Mouse (Mus musculus) testis, adult 2 months (tissue): ENCODE measurements at regions not wholly inside any gene's neighbourhood (a gene's known extent, or its start where the extent isn't known, plus 50 kb on each side); places are given as distances from the start of the nearest gene placed in this dataset.
A peak's percentile ranks its signal among the peaks of the same experiment; 100 is the strongest.

Experiments used
- H3K27ac ChIP-seq: fragments of 200-500 bp; 2 replicates; pipeline ENCODE4 v1.5.1; 2012; ENCODE audit warnings: low read depth, low read length; ENCODE audit not compliant: control insufficient read depth, insufficient read depth
- H3K27me3 ChIP-seq: fragments of 200-500 bp; 2 replicates; pipeline ENCODE4 v1.6.1; 2012; ENCODE audit warnings: mild to moderate bottlenecking, low read length, moderate library complexity; ENCODE audit not compliant: control insufficient read depth, insufficient read depth
- H3K36me3 ChIP-seq: fragments of 200-500 bp; 2 replicates; pipeline ENCODE4 v1.6.1; 2012; ENCODE audit warnings: mild to moderate bottlenecking, low read length; ENCODE audit not compliant: control insufficient read depth, insufficient read depth
- H3K4me1 ChIP-seq: fragments of 200-500 bp; 2 replicates; pipeline ENCODE4 v1.6.1; 2012; ENCODE audit warnings: low read length; ENCODE audit not compliant: control insufficient read depth, insufficient read depth
- H3K4me3 ChIP-seq: fragments of 200-500 bp; 2 replicates; pipeline ENCODE4 v1.5.1; 2012; ENCODE audit warnings: low read depth, mild to moderate bottlenecking, low read length, moderate library complexity, mixed read lengths; ENCODE audit not compliant: control insufficient read depth
- CTCF ChIP-seq: fragments of 200-500 bp; IDR thresholded peaks from 2 replicates; pipeline ENCODE4 v1.5.1; 2012; ENCODE audit warnings: low read depth, mild to moderate bottlenecking, inconsistent platforms, low read length, moderate library complexity; ENCODE audit not compliant: control insufficient read depth, insufficient read depth, insufficient replicate concordance
- POLR2A ChIP-seq: fragments of 200-500 bp; IDR thresholded peaks from 2 replicates; pipeline ENCODE4 v1.6.1; 2012; ENCODE audit warnings: low read depth, mild to moderate bottlenecking, inconsistent platforms, low read length, moderate library complexity; ENCODE audit not compliant: control insufficient read depth

GRCm38 (mm10) chr7:61769826-61770225, 576.5 kb upstream of the Ndn start:
- H3K27ac ChIP-seq = no peak overlapping the region
- H3K4me3 ChIP-seq = no peak overlapping the region
- H3K27me3 ChIP-seq = no peaks in the 10 kb centered on the region
- no peaks in the 10 kb centered on the region for H3K36me3 ChIP-seq
- TF ChIP-seq POLR2A (no peak), CTCF (no peak)
- no peaks in the 10 kb centered on the region for H3K4me1 ChIP-seq

GRCm38 (mm10) chr7:61790113-61790796, 556.1 kb upstream of the Ndn start:
- H3K27me3 ChIP-seq = no peaks in the 10 kb centered on the region
- TF ChIP-seq POLR2A (no peak), CTCF (no peak)
- no peaks in the 10 kb centered on the region for H3K4me1 ChIP-seq
- peak overlapping the region; percentile 45; the same call in 1 of the 2 replicates for H3K4me3 ChIP-seq
- H3K27ac ChIP-seq = no peak overlapping the region
- H3K36me3 ChIP-seq = no peaks in the 10 kb centered on the region

DNA sequence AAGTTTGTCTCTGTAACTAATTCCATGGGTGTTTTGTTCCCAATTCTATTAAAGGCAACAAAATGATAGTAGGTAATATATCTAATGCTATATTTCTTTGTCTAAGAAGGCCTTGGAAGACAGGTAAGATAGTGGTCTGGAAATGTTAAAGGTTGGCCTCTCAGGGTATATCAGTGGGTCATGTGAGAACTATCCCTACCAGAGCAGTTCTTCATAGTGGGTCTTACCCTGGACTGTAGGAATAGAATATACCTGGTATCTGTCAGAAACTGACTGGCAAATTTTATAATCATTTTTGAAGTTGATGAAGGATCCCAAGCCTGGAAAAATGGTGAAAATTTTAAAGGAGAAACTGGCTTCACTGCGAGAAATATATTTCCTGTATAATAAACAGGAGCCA, 509.5 kb upstream of the Ndn start:
- no peaks in the 10 kb centered on the region for H3K36me3 ChIP-seq
- TF ChIP-seq CTCF = no peak
- no peak for TF ChIP-seq POLR2A
- H3K27me3 ChIP-seq = no peaks in the 10 kb centered on the region
- no peak overlapping the region for H3K4me3 ChIP-seq
- no peak overlapping the region for H3K27ac ChIP-seq
- no peaks in the 10 kb centered on the region for H3K4me1 ChIP-seq

DNA sequence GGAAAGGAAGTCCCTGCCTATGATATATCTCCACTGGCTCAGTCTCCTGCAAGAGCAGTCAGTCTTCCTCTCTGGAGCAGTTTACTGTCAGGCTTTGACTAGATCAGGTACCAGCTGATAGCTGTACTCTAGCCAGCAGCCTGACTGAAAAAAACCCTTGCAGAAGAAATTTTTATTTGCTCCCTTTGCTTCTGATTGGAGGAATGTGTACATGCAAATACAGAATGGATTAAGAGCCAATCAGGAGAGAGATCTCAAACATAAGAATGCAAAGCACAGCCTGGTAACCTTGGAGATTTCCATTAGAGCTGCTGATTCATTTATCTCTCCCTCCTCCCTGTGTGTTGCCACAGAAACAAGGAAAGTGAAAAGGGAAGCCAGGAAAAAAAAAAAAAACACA, 509.1 kb upstream of the Ndn start:
- no peak overlapping the region for H3K27ac ChIP-seq
- H3K4me3 ChIP-seq = no peak overlapping the region
- no peak for TF ChIP-seq CTCF
- TF ChIP-seq POLR2A = no peak
- H3K27me3 ChIP-seq = no peaks in the 10 kb centered on the region
- no peaks in the 10 kb centered on the region for H3K36me3 ChIP-seq
- H3K4me1 ChIP-seq = no peaks in the 10 kb centered on the region

DNA sequence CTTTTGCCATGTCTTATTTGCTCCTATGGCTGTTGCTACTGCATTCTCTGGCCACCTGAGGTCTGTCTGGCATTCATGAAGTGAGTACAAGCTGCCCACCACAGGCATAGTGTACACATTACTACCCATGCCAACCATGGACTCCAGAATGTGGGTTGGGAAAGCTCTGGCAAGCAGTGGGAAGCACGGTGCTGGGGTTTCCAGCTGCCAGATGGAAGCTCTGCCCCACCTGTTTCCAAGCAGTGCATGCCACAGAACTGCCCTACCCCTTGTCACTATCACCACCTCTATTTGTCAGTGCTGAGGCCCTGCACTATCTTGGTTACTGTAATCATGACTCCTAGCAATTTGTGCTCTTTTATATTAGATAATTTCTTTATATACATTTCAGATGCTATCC, 494.4 kb upstream of the Ndn start:
- no peaks in the 10 kb centered on the region for H3K4me1 ChIP-seq
- TF ChIP-seq POLR2A (no peak), CTCF (no peak)

DNA sequence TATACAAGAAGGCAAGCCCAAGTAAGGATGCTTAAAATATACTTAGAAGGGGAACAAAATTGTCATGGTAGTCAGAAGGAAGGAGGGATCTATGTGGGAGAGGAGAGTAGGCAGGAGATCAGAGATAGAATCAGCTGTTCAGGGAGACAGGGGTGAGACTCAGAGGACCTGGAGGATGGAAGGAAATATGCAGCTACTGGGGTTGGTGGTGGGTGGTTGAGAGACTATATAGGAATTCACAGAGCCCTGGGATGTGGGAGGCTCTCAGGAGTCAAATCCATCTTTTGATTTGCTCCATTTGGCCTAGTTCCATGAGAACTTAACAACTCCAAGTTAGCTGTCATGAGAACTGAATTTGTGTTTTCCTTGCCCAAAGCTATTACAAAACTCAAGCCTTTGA, 481.9 kb upstream of the Ndn start:
- no peaks in the 10 kb centered on the region for H3K36me3 ChIP-seq
- no peak overlapping the region for H3K4me3 ChIP-seq
- H3K4me1 ChIP-seq = no peaks in the 10 kb centered on the region
- TF ChIP-seq POLR2A = no peak
- TF ChIP-seq CTCF = no peak
- no peaks in the 10 kb centered on the region for H3K27me3 ChIP-seq
- no peak overlapping the region for H3K27ac ChIP-seq

More for the DNA sequence above, 494.4 kb upstream of the Ndn start:
- no peak overlapping the region for H3K4me3 ChIP-seq
- no peaks in the 10 kb centered on the region for H3K27me3 ChIP-seq
- H3K36me3 ChIP-seq = no peaks in the 10 kb centered on the region
- no peak overlapping the region for H3K27ac ChIP-seq

DNA sequence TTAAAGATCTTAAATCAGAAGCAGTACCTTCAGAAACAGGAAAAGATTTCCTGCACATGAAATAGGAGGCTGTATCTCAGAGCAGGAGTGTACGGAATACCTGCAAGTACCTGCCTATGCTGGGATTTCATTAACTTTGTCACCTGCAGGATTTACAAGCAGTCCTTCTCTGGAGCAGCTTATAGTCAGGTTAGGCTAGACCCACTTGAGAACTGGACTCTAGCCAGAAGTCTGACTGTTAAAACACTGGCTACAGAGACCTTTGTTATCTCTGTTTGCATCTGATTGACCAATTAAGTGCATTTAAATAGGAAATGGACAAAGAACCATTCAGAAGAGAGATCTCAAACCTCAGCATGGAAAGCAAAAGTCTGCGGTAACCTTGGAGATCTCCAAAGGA, 480.0 kb upstream of the Ndn start:
- Histone ChIP-seq H3K4me3 (no peak overlapping the region), H3K27ac (no peak overlapping the region), H3K4me1 (no peaks in the 10 kb centered on the region), H3K36me3 (no peaks in the 10 kb centered on the region), H3K27me3 (no peaks in the 10 kb centered on the region)
- TF ChIP-seq CTCF (no peak), POLR2A (no peak)

GRCm38 (mm10) chr7:61876220-61876619, 470.1 kb upstream of the Ndn start:
- no peaks in the 10 kb centered on the region for H3K36me3 ChIP-seq
- H3K27ac ChIP-seq = no peak overlapping the region
- no peaks in the 10 kb centered on the region for H3K4me1 ChIP-seq
- H3K27me3 ChIP-seq = no peaks in the 10 kb centered on the region
- H3K4me3 ChIP-seq = no peak overlapping the region
- no peak for TF ChIP-seq CTCF
- TF ChIP-seq POLR2A = no peak
